Mouse (Mus musculus) subcutaneous adipose tissue, adult 2 months (tissue): ENCODE measurements around the gene Dhx8. TPM values are rescaled to one million over a fixed set of nuclear protein-coding genes. Genes with fewer than 3 reads are reported as not detected.

Experiments used
- polyA plus RNA-seq: library from polyadenylated mRNA; depleted of rRNA; stranded (reverse); fragments of >200 nt; gene quantifications from 2 replicates; pipeline ENCODE4 v1.2.3, GENCODE M21; 2012; ENCODE audit warnings: low replicate concordance; rRNA removed

Gene Dhx8
- polyA plus RNA-seq: 12.2 and 16.9 TPM in 2 replicates

DNA sequence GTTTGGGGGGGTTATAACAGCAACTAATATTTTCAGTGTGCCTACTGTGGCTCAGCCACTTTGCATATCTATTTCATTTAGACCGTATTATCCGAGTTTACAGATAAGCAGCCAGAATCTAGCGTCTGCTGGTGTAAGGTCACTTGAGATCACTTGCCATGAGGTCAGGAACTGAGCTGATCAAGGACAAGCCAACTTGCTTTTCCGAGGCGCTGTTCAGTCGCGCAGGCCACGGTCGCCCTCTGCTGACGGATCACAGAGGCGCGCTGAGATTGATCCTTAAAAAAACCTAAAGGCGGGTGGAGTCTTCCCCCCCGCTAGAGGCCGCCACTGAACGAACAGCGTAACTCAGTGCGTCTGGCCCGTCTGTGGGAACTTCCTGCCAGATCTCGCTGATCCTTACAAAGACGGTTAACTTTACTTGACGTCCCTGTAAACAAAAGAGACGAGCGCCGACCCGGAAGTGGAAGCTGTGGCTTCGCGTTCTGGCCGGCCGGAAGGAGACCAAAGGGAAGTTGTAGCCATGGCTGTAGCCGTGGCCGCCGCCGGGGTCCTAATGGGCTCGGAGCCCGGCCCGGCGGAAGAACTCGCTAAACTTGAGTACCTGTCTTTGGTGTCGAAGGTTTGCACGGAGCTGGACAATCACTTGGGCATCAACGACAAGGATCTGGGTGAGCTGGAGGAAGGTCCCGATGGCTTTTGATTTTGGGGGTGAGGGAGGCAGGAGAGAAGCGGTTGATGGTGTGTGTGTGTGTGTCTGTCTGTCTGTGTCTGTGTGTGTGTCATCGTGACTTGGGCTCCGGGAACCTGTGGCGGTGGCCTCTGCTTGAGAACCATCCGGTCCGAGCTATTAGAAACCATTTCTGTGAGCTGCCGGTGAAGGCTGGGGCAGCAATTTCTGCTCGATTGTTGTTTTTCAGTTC, at the start of gene Dhx8:
Dhx8 (plus strand) TSS at position 402 of the 923 bp plus-strand sequence.

DNA sequence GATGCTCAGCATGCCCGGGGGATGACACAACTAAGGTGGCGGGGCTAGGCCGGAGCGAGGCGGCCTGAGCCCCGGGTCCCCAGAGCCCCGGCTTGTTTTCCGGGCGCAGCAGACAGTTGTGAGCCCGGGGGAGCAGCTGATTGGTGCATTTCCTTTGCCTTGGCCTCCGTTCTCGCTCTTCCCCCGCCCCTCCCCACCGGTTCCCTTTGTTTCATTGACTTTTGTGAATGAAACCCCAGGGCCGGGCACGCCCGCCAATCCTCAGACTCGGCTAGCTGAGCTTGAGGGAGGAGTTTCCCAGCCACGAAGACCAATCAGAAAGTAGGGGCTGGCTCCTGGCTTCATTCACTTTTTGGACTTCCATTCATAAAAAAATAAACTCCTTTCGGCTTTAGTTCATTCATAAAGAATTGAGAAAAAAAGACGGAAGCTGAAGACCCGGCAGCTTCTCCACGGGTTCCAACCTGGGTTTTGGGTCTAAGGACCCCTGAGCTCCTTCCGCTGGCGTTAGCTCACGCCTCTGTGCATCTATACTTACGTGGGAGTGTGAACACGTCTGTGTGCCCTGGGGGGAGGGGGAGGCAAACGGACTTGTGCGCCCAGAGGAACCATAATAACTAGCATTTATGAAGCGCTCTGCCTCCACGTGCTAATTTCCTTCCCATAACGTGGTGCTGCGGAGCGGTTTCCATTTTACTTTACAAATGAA, 52.6 kb downstream of the Dhx8 start, which contains the start of gene Etv4:
Etv4 (minus strand) TSS at position 229 of the 709 bp plus-strand sequence.

Other genes starting within 250 kb of the Dhx8 start
- 0.29 and 2.6 TPM in 2 replicates for gene Brca1, start 181.0 kb upstream of the Dhx8 start, polyA plus RNA-seq
- gene Nbr1, start 180.8 kb upstream of the Dhx8 start, polyA plus RNA-seq: 110 and 123 TPM in 2 replicates
- gene Tmem106a, start 150.7 kb upstream of the Dhx8 start, polyA plus RNA-seq: 80.3 and 135 TPM in 2 replicates
- gene Gm11634, start 133.7 kb upstream of the Dhx8 start, polyA plus RNA-seq: not detected in 2 replicates
- gene Rdm1, start 105.7 kb upstream of the Dhx8 start, polyA plus RNA-seq: 26.1 and 28.7 TPM in 2 replicates
- 18.6 and 33.7 TPM in 2 replicates for gene Arl4d, start 67.4 kb upstream of the Dhx8 start, polyA plus RNA-seq
- gene Etv4, start 52.5 kb downstream of the Dhx8 start, polyA plus RNA-seq: 0.82 and 1.7 TPM in 2 replicates
- gene Meox1, start 161.5 kb downstream of the Dhx8 start, polyA plus RNA-seq: 3.5 and 6.5 TPM in 2 replicates
- 0.06 and 0.28 TPM in 2 replicates for gene Sost, start 234.1 kb downstream of the Dhx8 start, polyA plus RNA-seq